Mouse (Mus musculus) myocyte (in vitro differentiated cells): ENCODE results near the gene Upp2. TPM values are rescaled to one million over a fixed set of nuclear protein-coding genes. Genes with fewer than 3 reads are reported as not detected.

Experiments used
- H3K27me3 ChIP-seq: one replicate; pipeline ENCODE4 v1.6.1; 2011; ENCODE audit not compliant: control insufficient read depth, insufficient read depth, insufficient read length
- H3K36me3 ChIP-seq: one replicate; pipeline ENCODE4 v1.6.1; 2011; ENCODE audit not compliant: control insufficient read depth, insufficient read depth
- H3K4me2 ChIP-seq: one replicate; pipeline ENCODE4 v1.6.1; 2011; ENCODE audit warnings: low read depth, control low read depth
- H3K4me3 ChIP-seq: one replicate; pipeline ENCODE4 v1.5.1; 2011; ENCODE audit warnings: mild to moderate bottlenecking, control low read depth, moderate library complexity
- H3K79me2 ChIP-seq: one replicate; pipeline ENCODE4 v1.6.1; 2011; ENCODE audit not compliant: control insufficient read depth, insufficient read depth
- H3ac ChIP-seq: one replicate; pipeline ENCODE4 v1.6.1; 2011; ENCODE audit not compliant: control insufficient read depth, insufficient read length
- CEBPB ChIP-seq: IDR thresholded peaks from 2 replicates; pipeline ENCODE4 v1.6.1; 2011; ENCODE audit warnings: mild to moderate bottlenecking, moderate library complexity; ENCODE audit not compliant: poor library complexity, insufficient read depth, severe bottlenecking
- E2F4 ChIP-seq: IDR thresholded peaks from one replicate; pipeline ENCODE4 v1.6.1; 2011; ENCODE audit warnings: mild to moderate bottlenecking, control low read depth, moderate library complexity; ENCODE audit not compliant: insufficient read depth
- MAX ChIP-seq: IDR thresholded peaks from one replicate; pipeline ENCODE4 v1.6.1; 2011; ENCODE audit warnings: low read depth, mild to moderate bottlenecking, control low read depth
- MYOD1 ChIP-seq, 3 experiments: IDR thresholded peaks; one replicate each; pipeline ENCODE4 v1.6.1; 2011; ENCODE audit warnings: control low read depth in 2 of 3, low read depth in 2 of 3, mild to moderate bottlenecking in 2 of 3, moderate library complexity in 1 of 3; ENCODE audit not compliant: insufficient read length in 2 of 3, control insufficient read depth in 1 of 3
- MYOG ChIP-seq, 3 experiments: IDR thresholded peaks; one replicate each; pipeline ENCODE4 v1.6.1; 2011; ENCODE audit warnings: control low read depth in 2 of 3, low read depth in 2 of 3, mild to moderate bottlenecking in 2 of 3; ENCODE audit not compliant: insufficient read length in 2 of 3, control insufficient read depth in 1 of 3, insufficient read depth in 1 of 3
- POLR2A ChIP-seq: IDR thresholded peaks from one replicate; pipeline ENCODE4 v1.6.1; 2011; ENCODE audit warnings: low read depth, mild to moderate bottlenecking, control low read depth, moderate library complexity; ENCODE audit not compliant: insufficient read length
- POLR2AphosphoS2 ChIP-seq: IDR thresholded peaks from one replicate; pipeline ENCODE4 v1.6.1; 2011; ENCODE audit warnings: low read depth, control low read depth; ENCODE audit not compliant: insufficient read length
- REST ChIP-seq: IDR thresholded peaks from one replicate; pipeline ENCODE4 v1.6.1; 2011; ENCODE audit warnings: mild to moderate bottlenecking, control low read depth, moderate library complexity; ENCODE audit not compliant: insufficient read depth, insufficient read length
- SRF ChIP-seq: IDR thresholded peaks from one replicate; pipeline ENCODE4 v1.6.1; 2011; ENCODE audit warnings: low read depth; ENCODE audit not compliant: control insufficient read depth, insufficient read length
- TCF12 ChIP-seq: IDR thresholded peaks from one replicate; pipeline ENCODE4 v1.6.1; 2011; ENCODE audit warnings: mild to moderate bottlenecking, control low read depth; ENCODE audit not compliant: poor library complexity, insufficient read depth, severe bottlenecking
- TCF3 ChIP-seq: IDR thresholded peaks from one replicate; pipeline ENCODE4 v1.6.1; 2011; ENCODE audit warnings: low read depth, control low read depth; ENCODE audit not compliant: insufficient read length
- USF1 ChIP-seq: IDR thresholded peaks from one replicate; pipeline ENCODE4 v1.6.1; 2011; ENCODE audit warnings: low read depth, mild to moderate bottlenecking, control low read depth, moderate library complexity
- polyA plus RNA-seq: library from polyadenylated mRNA; unstranded; fragments of >200 nt; fragmentation: generic; extraction: Trizol; gene quantifications from one replicate; pipeline ENCODE4 v1.2.1, GENCODE M21; 2012; ENCODE audit warnings: missing spikeins

The Upp2 gene
- polyA plus RNA-seq, 1 experiment, result 8.3 TPM

- Histone ChIP-seq H3K4me3 (peak overlapping the region; percentile 5), H3K4me2 (peak overlapping the region; percentile 94), H3K79me2 (peaks cover 97% of the 10 kb centered on the region), H3K36me3 (peaks cover 7% of the 10 kb centered on the region), H3K27me3 (no peaks in the 10 kb centered on the region), H3ac (no peak overlapping the region)
- TF ChIP-seq USF1, result no peak
- peak; percentile 87 to 98 (median 91) for TF ChIP-seq MYOD1 (IDR thresholded peaks at IDR 0.05; ENCODE audit: control insufficient read depth in 1 of 3, insufficient read length in 2 of 3, low read depth in 2 of 3)
- peak; percentile 77 for TF ChIP-seq SRF
- peak; percentile 65 for TF ChIP-seq TCF3
- no peak for TF ChIP-seq REST
- TF ChIP-seq E2F4, result no peak
- TF ChIP-seq POLR2A, result peak; percentile 16
- no peak for TF ChIP-seq POLR2AphosphoS2
- TF ChIP-seq CEBPB, result no peak
- no peak for TF ChIP-seq MAX
- peak; percentile 31 for TF ChIP-seq TCF12
- peak; percentile 86 to 94 (median 92) for TF ChIP-seq MYOG (IDR thresholded peaks at IDR 0.05; ENCODE audit: control insufficient read depth in 1 of 3, insufficient read depth in 1 of 3, insufficient read length in 2 of 3, low read depth in 2 of 3)
Observed at GRCm38 (mm10) chr2:58532260-58532850, 34.7 kb upstream of the Upp2 start.

GRCm38 (mm10) chr2:58533521-58534001 is 33.5 kb upstream of the Upp2 start:
- Histone ChIP-seq H3ac (no peak overlapping the region), H3K36me3 (peaks cover 7% of the 10 kb centered on the region), H3K4me3 (peak overlapping the region; percentile 5), H3K79me2 (peaks cover 97% of the 10 kb centered on the region), H3K27me3 (no peaks in the 10 kb centered on the region), H3K4me2 (peak overlapping the region; percentile 94)
- TF ChIP-seq MYOD1 (IDR thresholded peaks at IDR 0.05; ENCODE audit: control insufficient read depth in 1 of 3, insufficient read length in 2 of 3, low read depth in 2 of 3) (peak in 2 of 3 experiments; percentile 62 to 76), MYOG (IDR thresholded peaks at IDR 0.05; ENCODE audit: control insufficient read depth in 1 of 3, insufficient read depth in 1 of 3, insufficient read length in 2 of 3, low read depth in 2 of 3) (peak in 1 of 3 experiments; percentile 40), TCF3 (no peak)

GRCm38 (mm10) chr2:58534379-58534778 is 32.7 kb upstream of the Upp2 start:
- TF ChIP-seq POLR2A (no peak), REST (no peak), MYOG (IDR thresholded peaks at IDR 0.05; ENCODE audit: control insufficient read depth in 1 of 3, insufficient read depth in 1 of 3, insufficient read length in 2 of 3, low read depth in 2 of 3) (no peak), SRF (no peak), CEBPB (no peak), E2F4 (no peak), POLR2AphosphoS2 (no peak), USF1 (no peak)
- no peaks in the 10 kb centered on the region for H3K27me3 ChIP-seq
- peaks cover 97% of the 10 kb centered on the region for H3K79me2 ChIP-seq
- H3K4me2 ChIP-seq, result peak overlapping the region; percentile 94
- no peak overlapping the region for H3ac ChIP-seq
- peaks cover 7% of the 10 kb centered on the region for H3K36me3 ChIP-seq
- H3K4me3 ChIP-seq, result no peak overlapping the region

GRCm38 (mm10) chr2:58535233-58535632 is 31.9 kb upstream of the Upp2 start:
- H3K4me3 ChIP-seq, result no peak overlapping the region
- no peaks in the 10 kb centered on the region for H3K27me3 ChIP-seq
- H3ac ChIP-seq, result no peak overlapping the region
- peaks cover 7% of the 10 kb centered on the region for H3K36me3 ChIP-seq
- no peak overlapping the region for H3K4me2 ChIP-seq
- TF ChIP-seq REST (no peak), MYOD1 (IDR thresholded peaks at IDR 0.05; ENCODE audit: control insufficient read depth in 1 of 3, insufficient read length in 2 of 3, low read depth in 2 of 3) (peak in 1 of 3 experiments; percentile 36), MYOG (IDR thresholded peaks at IDR 0.05; ENCODE audit: control insufficient read depth in 1 of 3, insufficient read depth in 1 of 3, insufficient read length in 2 of 3, low read depth in 2 of 3) (peak in 1 of 3 experiments; percentile 13)
- peaks cover 97% of the 10 kb centered on the region for H3K79me2 ChIP-seq

GRCm38 (mm10) chr2:58536796-58537195 is 30.3 kb upstream of the Upp2 start:
- Histone ChIP-seq H3K79me2 (peaks cover 97% of the 10 kb centered on the region), H3K36me3 (peaks cover 7% of the 10 kb centered on the region), H3K4me2 (no peak overlapping the region), H3K27me3 (no peaks in the 10 kb centered on the region), H3ac (no peak overlapping the region), H3K4me3 (no peak overlapping the region)
- TF ChIP-seq MYOD1 (IDR thresholded peaks at IDR 0.05; ENCODE audit: control insufficient read depth in 1 of 3, insufficient read length in 2 of 3, low read depth in 2 of 3) (no peak), SRF (no peak), E2F4 (no peak), MAX (no peak), TCF12 (no peak), POLR2AphosphoS2 (no peak), CEBPB (no peak), REST (no peak), USF1 (no peak), POLR2A (no peak), MYOG (IDR thresholded peaks at IDR 0.05; ENCODE audit: control insufficient read depth in 1 of 3, insufficient read depth in 1 of 3, insufficient read length in 2 of 3, low read depth in 2 of 3) (no peak), TCF3 (no peak)
